Mouse (Mus musculus) embryo, embryonic 10.5 days (tissue): Measurements from ENCODE around the gene Dph2.

ENCODE experiments used
- DNase-seq: peaks from one replicate; pipeline ENCODE4 v3.0.0-alpha.2; 2015; ENCODE audit warnings: low spot score

The Dph2 gene

DNA sequence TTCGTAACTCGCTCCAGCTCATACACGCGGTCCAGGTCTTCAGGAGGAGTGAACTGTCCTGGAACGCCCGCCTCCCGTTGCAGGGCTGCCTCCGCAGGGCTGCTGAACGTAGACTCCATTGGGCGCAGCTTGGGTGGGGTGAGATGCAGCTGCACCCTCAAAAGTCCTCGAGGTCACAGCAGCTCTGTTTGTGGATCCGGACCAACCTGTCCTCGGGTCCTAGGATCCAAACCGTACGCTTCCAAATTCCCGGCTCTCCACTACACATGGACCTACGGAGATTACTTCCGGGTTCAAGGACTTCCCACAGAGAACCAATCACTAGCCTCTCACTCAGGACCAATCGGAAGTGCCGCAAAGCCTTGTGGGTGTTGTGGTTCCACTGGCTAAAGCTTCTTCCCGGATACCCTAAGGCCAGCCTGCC lies at the start of gene Dph2:
TSS of gene Dph2 (minus strand) at position 295 of the 424 bp plus-strand sequence.
- peak; percentile 96 for DNase-seq

- no peak for DNase-seq
Observed at GRCm38 (mm10) chr4:117936964-117937363, 45.1 kb upstream of the Dph2 start.

DNA sequence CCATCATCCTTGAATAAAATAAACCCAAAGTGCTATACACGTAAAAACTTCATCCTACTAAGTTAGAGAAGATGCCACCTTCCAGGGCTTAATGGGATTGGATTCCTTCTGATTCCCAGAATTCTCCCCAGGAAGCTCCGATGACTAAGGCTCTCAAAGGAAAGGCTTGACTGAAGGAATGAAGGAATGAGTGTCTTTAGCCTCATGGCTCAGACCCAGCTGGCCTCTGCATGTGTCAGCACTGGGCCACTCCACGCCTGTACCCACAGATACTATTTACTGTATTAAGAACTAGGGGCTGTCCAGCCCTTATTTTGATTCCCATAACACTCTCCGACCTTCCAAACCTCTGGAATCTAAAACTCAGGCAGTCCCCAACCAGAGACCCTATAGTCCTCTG lies 42.2 kb upstream of the Dph2 start:
- DNase-seq: no peak

- DNase-seq: no peak
Observed at GRCm38 (mm10) chr4:117933248-117933647, 41.4 kb upstream of the Dph2 start.

DNA sequence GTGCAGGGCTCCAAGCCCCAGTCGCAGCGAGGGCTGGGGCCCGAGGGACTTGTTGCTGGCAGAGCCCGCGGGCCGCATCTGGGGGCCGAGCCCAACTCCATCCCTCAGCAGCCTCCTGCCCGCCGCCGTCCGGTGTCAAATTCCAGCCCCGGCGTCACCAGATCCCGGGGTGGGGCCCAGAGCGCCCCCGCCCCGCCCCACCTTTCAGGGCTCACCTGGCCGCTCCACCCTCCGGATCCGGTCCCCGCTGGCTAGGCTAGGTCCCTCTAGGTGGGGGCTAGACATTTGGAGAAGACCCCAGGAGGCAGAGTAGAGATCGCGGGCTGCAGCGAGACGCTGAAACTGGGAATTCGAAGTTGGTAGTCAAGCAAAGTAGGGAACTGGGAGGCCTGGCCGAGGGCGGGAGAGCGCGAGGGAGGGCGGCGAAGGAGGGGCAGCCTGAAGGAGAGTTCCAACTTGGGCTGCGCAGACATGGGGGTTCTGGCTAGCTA lies 37.6 kb upstream of the Dph2 start, which contains the start of gene Artn:
TSS of gene Artn (minus strand) at position 373 of the 491 bp plus-strand sequence.
- DNase-seq: peak; percentile 64

GRCm38 (mm10) chr4:117928699-117929241 lies 36.9 kb upstream of the Dph2 start:
- peak; percentile 80 for DNase-seq

DNA sequence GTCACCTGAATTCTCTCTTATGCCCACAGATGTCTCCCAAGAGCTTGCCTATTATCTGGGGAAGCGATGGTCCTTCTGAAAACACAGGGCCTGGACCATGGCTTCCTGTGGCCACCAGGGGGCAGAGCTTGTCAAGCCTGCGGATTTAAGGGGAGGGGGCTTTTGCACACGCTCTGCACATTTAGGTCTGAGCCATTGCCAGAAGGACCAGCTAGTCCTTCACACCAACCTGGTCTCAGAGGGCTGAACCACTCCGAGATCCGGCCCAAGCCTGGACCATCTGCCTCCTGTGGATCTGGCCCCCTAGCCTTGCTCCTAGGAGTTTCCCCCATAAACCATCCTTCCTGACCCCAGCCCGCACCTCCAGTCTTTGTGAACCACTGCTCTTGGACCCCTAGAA lies 36.4 kb upstream of the Dph2 start:
- peak; percentile 90 for DNase-seq

DNA sequence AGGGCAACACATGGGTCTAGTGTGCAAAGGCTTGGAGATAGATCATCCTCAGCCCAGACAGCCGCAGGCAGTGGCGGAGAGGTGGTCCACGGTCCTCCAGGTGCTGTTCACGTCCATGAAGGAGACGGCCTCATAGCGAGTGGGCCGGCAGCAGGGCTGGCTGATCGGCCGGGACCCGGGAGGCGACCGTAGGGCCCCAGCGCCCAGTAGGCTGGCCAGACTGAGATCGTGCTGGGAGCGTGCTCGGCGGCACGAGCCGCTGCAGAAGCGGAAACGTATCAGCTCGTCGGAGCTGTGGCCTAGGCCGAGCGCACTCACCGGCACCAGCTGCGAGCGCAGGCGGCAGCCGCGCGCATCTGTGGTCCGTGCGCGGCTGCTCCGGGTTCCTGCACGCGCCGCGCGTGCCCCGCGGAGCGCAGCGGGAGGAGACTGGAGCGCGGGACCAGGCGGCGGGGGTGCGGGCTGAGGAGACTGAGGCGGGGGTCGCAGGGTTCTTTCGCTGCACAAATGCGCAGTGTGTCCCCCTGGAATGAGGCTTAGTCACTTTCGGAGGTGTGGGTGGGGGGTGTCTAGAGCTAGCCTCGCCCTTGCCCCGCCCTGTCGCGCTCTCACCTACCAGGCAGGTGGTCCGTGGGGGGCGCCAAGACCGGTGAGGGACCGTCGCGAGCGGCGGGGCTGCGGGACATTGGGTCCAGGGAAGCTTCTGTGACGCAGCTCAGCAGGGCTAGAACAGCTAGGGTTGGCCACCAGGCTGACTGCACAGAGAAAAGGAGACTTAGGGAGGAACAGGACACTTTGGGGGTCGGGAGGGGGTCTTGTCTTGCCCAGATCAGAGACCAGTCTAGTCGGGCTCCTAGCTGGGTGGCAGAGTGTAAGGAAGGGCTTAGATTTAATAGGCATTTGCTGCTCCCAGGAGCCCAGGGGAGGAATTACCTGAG lies 35.0 kb upstream of the Dph2 start:
- DNase-seq: peak; percentile 50

GRCm38 (mm10) chr4:117924916-117925315 lies 33.1 kb upstream of the Dph2 start:
- no peak for DNase-seq

- no peak for DNase-seq
Observed at GRCm38 (mm10) chr4:117923450-117923849, 31.6 kb upstream of the Dph2 start.

DNA sequence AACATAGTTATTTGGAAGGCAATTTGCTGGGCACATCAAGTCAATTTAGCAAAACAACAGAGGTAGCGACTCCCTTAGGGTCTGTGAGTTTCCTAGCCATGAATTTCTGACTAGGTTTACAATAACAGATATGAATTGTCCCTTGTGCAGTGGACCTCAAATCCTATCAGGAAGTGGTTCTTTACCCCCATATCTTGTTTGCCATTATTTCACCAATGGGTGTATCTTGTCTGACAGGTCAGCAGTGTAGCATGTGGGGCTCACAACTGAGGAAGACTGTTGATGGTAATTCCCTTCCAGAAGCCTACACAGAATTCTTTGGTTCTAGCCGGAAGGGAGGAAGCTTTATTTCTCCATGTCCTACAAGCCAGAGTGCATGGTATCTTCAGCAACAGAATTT lies 29.5 kb upstream of the Dph2 start:
- DNase-seq: no peak

DNA sequence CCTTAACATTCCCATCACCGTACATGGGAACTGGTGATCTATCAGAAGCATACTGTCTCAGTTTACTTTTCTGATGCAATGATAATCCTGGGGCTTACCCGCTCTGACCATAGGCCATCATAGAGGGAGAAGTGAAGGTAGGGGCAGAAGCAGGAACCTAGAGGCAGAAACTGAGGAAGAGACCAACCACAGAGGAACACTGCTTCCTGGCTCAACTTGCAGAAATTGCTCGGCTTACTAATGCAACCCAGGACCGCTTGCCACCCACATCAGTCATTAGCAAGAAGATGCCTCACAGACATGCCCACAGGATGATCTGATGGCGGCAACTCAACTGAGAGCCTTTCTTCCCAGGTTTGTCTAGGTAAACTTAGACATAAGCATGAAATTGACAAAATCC lies 26.9 kb upstream of the Dph2 start:
- no peak for DNase-seq

GRCm38 (mm10) chr4:117918261-117918660 lies 26.4 kb upstream of the Dph2 start:
- no peak for DNase-seq

DNA sequence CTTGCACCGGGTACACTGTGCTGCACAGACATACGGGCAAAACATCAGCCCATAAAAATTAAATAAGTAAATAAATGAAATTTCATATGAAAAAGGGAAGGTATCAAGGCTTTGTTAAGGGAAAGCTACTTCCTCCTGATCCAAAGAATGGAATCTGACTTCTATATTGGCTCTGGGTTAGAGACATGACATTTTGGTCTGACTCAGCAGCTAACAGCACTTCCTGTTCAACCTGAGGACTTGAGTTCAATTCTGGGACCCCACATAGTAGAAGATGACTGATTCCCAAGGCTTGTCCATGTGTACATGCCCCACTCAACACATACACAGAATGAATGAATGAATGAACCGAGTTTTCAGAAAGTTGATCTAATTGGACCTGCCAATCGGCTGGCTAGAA lies 26.0 kb upstream of the Dph2 start:
- DNase-seq: no peak

GRCm38 (mm10) chr4:117917402-117917801 lies 25.6 kb upstream of the Dph2 start:
- no peak for DNase-seq

- DNase-seq: no peak
Observed at GRCm38 (mm10) chr4:117916386-117916785, 24.6 kb upstream of the Dph2 start.

DNA sequence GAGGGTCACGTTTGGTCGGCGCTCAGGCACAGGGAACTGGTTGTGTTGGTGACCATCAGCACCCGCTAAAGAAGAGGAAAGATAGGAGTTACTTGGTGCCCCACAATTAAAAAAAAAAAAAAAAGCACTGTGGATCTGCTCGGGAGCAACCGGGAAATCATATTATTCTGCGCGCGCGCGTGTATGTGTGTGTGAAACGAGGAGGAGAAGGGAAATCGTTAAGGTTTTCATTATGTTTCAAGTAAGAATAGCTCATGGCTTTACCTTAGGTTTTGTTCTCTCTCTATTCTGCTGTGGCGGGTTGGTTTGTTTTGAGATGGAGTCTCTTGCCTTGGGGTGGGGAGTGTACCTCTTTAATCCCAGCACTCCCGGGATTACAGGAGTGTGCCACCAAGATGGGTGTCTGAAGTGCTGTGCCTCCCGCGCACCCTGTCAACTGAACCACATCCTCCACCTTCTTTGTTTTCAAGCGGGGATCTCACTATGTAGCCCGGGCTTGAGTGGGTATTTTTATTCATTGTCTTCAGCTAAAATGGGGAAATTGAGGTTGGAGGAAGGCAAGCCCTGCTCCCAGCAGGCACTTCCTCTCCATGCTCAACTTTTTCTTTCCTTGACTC lies 23.8 kb upstream of the Dph2 start:
- DNase-seq: peak; percentile 36

- peak; percentile 98 for DNase-seq
Observed at GRCm38 (mm10) chr4:117914591-117915442, 23.0 kb upstream of the Dph2 start, which contains the start of gene Ipo13. Gene Ipo13, minus strand, starts transcription at chr4:117914999.

DNA sequence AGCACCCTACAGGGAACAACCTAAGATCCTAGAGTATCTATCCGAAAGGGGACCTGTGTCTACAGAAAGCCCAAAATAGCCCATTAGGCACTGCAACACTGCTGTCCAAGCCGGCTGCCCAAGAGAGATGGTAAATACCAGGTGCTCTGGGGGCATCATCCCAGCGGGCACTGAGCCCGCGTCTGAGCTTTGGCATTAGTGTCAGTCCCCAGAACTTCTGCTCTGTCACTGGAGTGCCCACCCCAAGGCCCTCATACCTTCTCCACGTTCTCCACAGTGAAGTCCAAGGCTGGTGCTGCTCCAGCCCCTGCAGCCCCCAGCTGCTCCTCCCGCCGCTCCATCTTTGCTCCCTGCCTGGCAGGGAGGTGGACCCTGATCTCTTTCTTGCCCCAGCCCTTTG lies 22.2 kb upstream of the Dph2 start:
- DNase-seq: no peak

DNA sequence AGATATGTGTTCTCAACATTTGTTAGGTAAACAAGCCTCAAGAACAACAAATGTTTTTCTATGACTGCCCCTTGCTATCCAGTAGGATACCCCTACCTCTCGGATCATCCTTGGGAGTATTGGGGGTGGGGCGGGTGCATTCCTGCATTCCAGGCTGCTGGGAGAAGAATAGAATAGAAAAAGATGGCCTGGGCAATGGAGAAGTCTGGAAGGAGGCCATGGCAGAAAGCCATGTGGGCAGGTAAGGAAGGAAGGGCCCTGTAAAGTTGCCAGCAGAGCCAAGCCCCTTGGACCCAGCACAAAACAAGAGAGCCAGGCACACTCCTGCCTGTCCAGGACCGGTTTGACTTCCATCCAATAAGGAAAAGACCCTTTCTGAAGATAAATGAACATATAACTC lies 21.6 kb upstream of the Dph2 start:
- no peak for DNase-seq

DNA sequence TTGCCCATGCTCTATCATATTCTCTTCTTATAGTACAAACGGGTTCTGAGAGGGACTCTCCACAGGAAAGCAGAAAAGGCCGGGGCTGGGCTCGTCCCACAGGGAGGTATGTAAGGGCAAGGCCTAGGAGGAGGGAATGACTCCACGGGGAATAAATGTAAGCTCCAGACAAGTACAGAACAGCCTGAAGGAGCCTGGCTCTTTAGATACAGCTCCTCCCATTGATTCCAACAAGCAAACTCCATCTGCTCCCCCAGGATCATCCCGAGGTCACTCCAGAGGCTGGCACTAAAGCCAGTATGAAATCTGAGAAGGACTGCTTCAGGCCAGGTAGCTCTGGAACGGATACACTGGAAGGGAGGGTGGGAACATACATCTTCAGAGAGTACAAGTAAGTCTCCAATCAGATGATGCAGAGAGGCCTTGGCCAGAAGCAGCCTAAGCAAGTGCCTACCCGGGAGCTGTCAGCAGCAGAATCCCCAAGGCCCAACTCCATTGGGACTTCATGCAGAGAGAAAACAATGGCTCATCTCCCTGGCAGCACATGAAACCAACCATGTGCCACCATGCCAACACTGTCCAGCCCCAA lies 20.9 kb upstream of the Dph2 start:
- no peak for DNase-seq
